Mouse (Mus musculus) liver, adult 2 months (tissue): ENCODE data around the gene Pecam1. TPM values are rescaled to one million over a fixed set of nuclear protein-coding genes. Genes with fewer than 3 reads are reported as not detected.
"Not testable (repeated sequence)": the region's sequence is repeated elsewhere in the genome, so short reads cannot be mapped to it uniquely, and the experiment has no call there.

Source experiments
- DNase-seq: peaks from one replicate; pipeline ENCODE4 v3.0.0-alpha.2; 2011; ENCODE audit warnings: low read depth, low spot score; ENCODE audit errors: extremely low read depth
- H3K27ac ChIP-seq: fragments of 200-500 bp; replicated peaks from 2 replicates; pipeline ENCODE4 v1.5.1; 2012; ENCODE audit warnings: low read depth, mild to moderate bottlenecking, control low read depth, inconsistent platforms, low read length; ENCODE audit not compliant: insufficient read depth
- H3K27me3 ChIP-seq: fragments of 200-500 bp; 2 replicates; pipeline ENCODE4 v1.6.1; 2012; ENCODE audit warnings: mild to moderate bottlenecking, moderate library complexity, low read length, inconsistent platforms; ENCODE audit not compliant: control insufficient read depth, insufficient read depth
- H3K36me3 ChIP-seq: fragments of 200-500 bp; 2 replicates; pipeline ENCODE4 v1.6.1; 2012; ENCODE audit warnings: low read length, inconsistent platforms; ENCODE audit not compliant: control insufficient read depth, insufficient read depth
- H3K4me1 ChIP-seq: fragments of 200-500 bp; 2 replicates; pipeline ENCODE4 v1.6.1; 2011; ENCODE audit warnings: low read length; ENCODE audit not compliant: control insufficient read depth, insufficient read depth
- H3K4me3 ChIP-seq: fragments of 200-500 bp; 2 replicates; pipeline ENCODE4 v1.5.1; 2011; ENCODE audit warnings: low read depth, mild to moderate bottlenecking, control low read depth, low read length, moderate library complexity; ENCODE audit not compliant: insufficient read depth
- H3K79me2 ChIP-seq: fragments of 200-500 bp; 2 replicates; pipeline ENCODE4 v1.6.1; 2012; ENCODE audit warnings: inconsistent platforms, mild to moderate bottlenecking, low read length, moderate library complexity; ENCODE audit not compliant: control insufficient read depth, insufficient read depth
- H3K9ac ChIP-seq: fragments of 200-500 bp; 2 replicates; pipeline ENCODE4 v1.6.1; 2012; ENCODE audit warnings: low read depth, mild to moderate bottlenecking, control low read depth, inconsistent platforms, low read length
- CTCF ChIP-seq: fragments of 200-500 bp; IDR thresholded peaks from 2 replicates; pipeline ENCODE4 v1.5.1; 2011; ENCODE audit warnings: low read depth, low read length, control low read depth
- POLR2A ChIP-seq: fragments of 200-500 bp; IDR thresholded peaks from 2 replicates; pipeline ENCODE4 v1.6.1; 2011; ENCODE audit warnings: low read length, control low read depth; ENCODE audit not compliant: insufficient read depth; ENCODE audit errors: extremely low read depth
- WGBS: fragments of 180-500 bp; shearing (Covaris S2); methylation state at CpG from one replicate; pipeline ENCODE4 v1.1.7; 2018; 5-methylcytosine and 5-hydroxymethylcytosine counted together
- polyA plus RNA-seq: library from polyadenylated mRNA; depleted of rRNA; stranded (reverse); fragments of >200 nt; gene quantifications from 2 replicates; pipeline ENCODE4 v1.2.3, GENCODE M21; 2012
- total RNA-seq: library from RNA; depleted of rRNA; stranded (reverse); fragments of >200 nt; gene quantifications from 2 replicates; pipeline ENCODE4 v1.2.3, GENCODE M21; 2014

Gene Pecam1
- total and polyA plus RNA-seq, 2 experiments: 5.4 to 14.6 TPM

DNA sequence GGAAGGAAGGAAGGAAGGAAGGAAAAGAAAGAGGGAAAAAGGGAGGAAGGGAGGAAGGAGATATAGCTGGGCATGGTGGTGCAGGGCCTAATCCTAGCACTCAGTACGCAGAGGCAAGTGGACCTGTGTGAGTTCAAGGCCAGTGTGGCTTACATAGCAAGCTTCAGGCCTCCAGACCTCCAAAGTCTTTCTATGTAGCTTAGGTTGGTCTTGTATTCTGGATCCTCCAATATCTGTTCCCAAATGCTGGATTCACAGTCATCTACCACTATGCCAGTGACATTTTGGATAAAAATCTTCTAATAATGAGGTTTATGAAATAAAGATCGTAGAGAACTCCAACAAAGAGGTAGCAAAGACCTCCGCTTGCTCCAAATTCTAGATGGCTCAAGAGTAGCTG lies 8.6 kb downstream of the Pecam1 start:
- Histone ChIP-seq H3K4me3 (no peak overlapping the region), H3K27ac (no peak overlapping the region), H3K4me1 (no peaks in the 10 kb centered on the region), H3K9ac (no peak overlapping the region), H3K36me3 (no peaks in the 10 kb centered on the region), H3K79me2 (no peaks in the 10 kb centered on the region), H3K27me3 (no peaks in the 10 kb centered on the region)
- no peak for DNase-seq
- no peak for TF ChIP-seq POLR2A
- no peak for TF ChIP-seq CTCF
- 93% methylated on average over 3 of the region's 3 CpGs for WGBS

DNA sequence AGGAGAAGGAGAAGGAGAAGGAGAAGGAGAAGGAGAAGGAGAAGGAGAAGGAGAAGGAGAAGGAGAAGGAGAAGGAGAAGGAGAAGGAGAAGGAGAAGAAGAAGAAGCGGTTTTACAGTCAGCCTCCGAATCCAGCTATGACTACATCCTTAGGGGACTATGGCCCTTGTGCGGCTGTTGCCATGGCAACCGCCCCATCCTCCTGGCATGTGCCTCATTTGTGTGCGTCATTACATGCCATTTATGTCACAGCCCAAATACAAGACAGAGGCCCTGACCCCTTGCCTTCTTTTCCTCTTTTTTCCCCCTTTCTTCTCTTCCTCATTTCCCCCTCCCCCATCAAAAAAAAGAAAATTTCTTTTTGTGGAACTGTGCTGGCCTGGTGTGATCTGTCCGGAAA lies 9.2 kb downstream of the Pecam1 start:
- Histone ChIP-seq H3K4me1 (no peaks in the 10 kb centered on the region), H3K27me3 (no peaks in the 10 kb centered on the region), H3K4me3 (no peak overlapping the region), H3K36me3 (no peaks in the 10 kb centered on the region), H3K9ac (no peak overlapping the region), H3K27ac (no peak overlapping the region), H3K79me2 (no peaks in the 10 kb centered on the region)
- no peak for TF ChIP-seq CTCF
- TF ChIP-seq POLR2A: no peak
- no peak for DNase-seq
- 88% methylated on average over 6 of the region's 6 CpGs for WGBS

DNA sequence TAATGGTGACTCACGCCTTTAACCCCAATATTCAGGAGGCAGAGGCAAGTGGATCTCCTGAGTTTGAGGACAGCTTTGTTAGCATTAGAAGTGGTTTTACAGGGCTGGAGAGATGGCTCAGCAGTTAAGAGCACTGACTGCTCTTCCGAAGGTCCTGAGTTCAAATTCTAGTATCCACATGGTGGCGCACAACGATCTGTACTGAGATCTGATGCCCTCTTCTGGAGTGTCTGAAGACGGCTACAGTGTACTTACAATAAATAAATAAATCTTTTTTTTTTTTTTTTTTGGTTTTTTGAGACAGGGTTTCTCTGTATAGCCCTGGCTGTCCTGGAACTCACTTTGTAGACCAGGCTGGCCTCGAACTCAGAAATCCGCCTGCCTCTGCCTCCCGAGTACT lies 9.7 kb downstream of the Pecam1 start:
- DNase-seq, H3K79me2 ChIP-seq, H3K4me1 ChIP-seq, H3K4me3 ChIP-seq, H3K27me3 ChIP-seq, H3K9ac ChIP-seq, H3K27ac ChIP-seq, H3K36me3 ChIP-seq: not testable (repeated sequence)
- 96% methylated on average over 5 of the region's 8 CpGs for WGBS

DNA sequence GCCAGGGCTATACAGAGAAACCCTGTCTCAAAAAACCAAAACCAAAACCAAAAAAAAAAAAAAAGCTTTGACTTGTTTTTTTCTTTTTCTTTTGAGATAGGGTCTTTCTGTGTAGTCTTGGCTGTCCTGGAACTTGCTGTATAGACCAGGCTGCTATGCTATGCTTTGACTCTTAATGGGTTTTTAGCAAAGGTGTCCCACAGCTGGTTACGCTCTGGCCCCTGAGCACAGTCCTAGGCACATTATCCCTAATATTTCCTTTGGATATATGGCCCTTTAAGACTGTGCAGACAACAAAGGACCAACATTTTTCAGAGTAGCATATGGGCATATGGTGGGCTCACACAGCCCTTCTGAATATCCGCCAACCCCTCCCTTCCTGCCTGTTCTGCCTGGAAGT lies 11.3 kb downstream of the Pecam1 start:
- no peaks in the 10 kb centered on the region for H3K4me1 ChIP-seq
- no peak overlapping the region for H3K27ac ChIP-seq
- H3K4me3 ChIP-seq: no peak overlapping the region
- H3K9ac ChIP-seq: no peak overlapping the region
- 96% methylated on average over 2 of the region's 2 CpGs for WGBS
- no peak for TF ChIP-seq CTCF
- TF ChIP-seq POLR2A: no peak
- no peaks in the 10 kb centered on the region for H3K79me2 ChIP-seq
- DNase-seq: no peak
- H3K27me3 ChIP-seq: no peaks in the 10 kb centered on the region
- H3K36me3 ChIP-seq: no peaks in the 10 kb centered on the region

DNA sequence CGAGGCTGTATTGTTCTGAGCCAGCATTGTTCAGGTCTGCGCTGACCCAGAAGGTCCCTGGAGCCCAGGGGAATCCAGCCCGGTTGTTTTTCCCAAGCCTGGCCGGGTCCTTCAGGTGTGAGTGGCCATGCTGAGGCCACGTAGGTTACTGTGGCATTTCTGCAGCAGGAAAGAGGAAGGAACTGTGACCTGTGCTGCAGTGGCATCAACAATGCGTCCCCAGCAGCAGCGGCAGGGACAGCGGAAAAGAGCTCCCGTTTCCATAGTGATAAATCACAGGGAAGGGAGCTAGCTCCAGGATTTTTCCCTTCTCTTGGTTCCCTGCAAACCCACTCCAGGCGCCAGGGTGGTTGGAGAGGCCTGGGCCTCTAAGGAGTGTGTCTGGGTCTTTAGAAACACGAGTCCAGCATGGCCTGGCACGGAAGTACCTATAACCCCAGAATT lies 13.2 kb downstream of the Pecam1 start:
- Histone ChIP-seq H3K4me1 (no peaks in the 10 kb centered on the region), H3K36me3 (no peaks in the 10 kb centered on the region), H3K27ac (no peak overlapping the region; the same call in 1 of the 2 replicates), H3K9ac (no peak overlapping the region), H3K27me3 (no peaks in the 10 kb centered on the region), H3K79me2 (no peaks in the 10 kb centered on the region), H3K4me3 (no peak overlapping the region)
- no peak for DNase-seq
- no peak for TF ChIP-seq CTCF
- no peak for TF ChIP-seq POLR2A
- WGBS: 77% methylated on average over 12 of the region's 12 CpGs

DNA sequence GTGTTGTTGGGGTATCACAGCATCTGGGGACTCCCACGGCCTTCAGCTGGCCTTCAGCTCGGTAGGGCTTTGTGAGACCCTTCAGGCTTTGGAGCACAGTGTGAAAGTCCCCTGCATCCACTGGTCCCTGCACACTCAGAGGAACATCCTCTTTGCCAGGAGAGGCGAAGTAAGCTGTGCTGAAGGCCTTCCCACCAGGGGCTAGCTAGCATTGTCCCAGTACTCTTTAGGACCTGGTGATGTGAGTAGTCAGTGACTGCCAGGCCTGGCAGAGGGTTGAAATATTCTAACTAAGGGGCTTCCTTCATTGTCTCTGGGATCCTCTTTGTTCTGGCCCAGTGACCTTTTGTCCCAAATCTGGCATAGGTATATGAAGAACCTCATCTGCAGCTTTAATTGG lies 13.8 kb downstream of the Pecam1 start:
- Histone ChIP-seq H3K9ac (no peak overlapping the region), H3K4me1 (no peaks in the 10 kb centered on the region), H3K4me3 (no peak overlapping the region), H3K79me2 (no peaks in the 10 kb centered on the region), H3K36me3 (no peaks in the 10 kb centered on the region), H3K27me3 (no peaks in the 10 kb centered on the region), H3K27ac (no peak overlapping the region)
- 90% methylated on average over 3 of the region's 3 CpGs for WGBS
- TF ChIP-seq CTCF (no peak), POLR2A (no peak)
- no peak for DNase-seq
